Mouse (Mus musculus): Measurements from ENCODE around the gene Rdh16.
"Not testable (repeated sequence)": the region's sequence is repeated elsewhere in the genome, so short reads cannot be mapped to it uniquely, and the experiment has no call there.

Gene Rdh16

DNA sequence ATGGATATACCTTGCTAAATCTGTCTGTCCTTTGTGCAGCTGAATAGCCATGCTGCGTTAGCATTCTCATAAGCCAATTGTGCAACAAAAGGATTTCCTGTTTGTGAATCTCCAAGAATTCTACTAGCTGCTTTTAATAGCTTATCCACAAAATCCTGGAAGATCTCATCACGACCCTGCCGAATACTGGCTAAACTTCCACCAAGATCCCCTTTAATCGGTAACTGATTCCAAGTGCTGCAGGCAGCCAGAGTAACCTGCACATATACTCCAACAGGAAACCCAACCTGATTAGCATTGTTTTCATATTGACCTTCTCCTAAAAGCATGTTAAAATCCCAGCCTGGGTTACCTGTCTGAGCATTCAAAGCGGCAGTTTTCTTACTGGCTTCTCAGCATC lies 34.3 kb downstream of the Rdh16 start:
- no peak for DNase-seq

- not testable (repeated sequence) for DNase-seq
Measured at GRCm38 (mm10) chr10:127837793-127838192, 36.8 kb downstream of the Rdh16 start.

DNA sequence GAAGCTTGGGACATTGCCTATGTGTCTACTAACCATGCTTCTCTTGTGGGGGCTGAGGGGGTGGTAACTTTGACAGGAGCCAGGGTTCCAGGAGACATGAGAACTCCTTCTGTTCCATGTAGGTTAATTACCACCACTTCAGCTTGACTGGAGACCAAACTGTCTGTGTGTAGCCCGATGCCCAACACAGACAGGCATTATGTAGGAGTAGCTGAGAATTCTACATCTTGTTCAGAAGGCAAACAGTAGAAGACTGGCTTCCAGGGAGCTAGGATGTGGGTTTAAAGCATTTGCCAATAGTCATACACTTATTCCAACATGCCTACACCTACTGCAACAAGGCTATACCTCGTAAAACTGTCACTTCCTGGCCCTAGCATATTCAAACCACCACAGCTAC lies 37.6 kb downstream of the Rdh16 start:
- no peak for DNase-seq

GRCm38 (mm10) chr10:127840776-127841175 lies 39.8 kb downstream of the Rdh16 start:
- no peak for DNase-seq

DNA sequence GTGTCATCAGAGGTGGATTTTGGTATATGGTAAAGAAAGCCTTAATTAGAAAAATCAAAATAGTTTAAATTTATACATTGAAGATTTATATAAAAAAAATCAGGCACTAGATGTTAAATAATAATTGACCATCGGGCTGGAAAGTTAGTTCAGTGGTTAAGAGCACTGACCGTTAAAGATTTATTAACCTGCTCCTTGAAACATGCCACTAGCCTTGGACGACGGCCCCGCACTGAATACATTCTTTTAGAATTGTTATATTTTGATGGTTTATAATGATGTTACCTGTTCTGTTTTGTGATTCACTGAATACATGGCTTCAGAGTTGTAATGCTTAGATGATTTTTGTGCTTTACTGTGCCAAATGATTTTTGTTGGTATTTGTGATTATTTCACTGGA lies 45.0 kb downstream of the Rdh16 start:
- DNase-seq = not testable (repeated sequence)

GRCm38 (mm10) chr10:127848089-127848488 lies 47.1 kb downstream of the Rdh16 start:
- DNase-seq = no peak

DNA sequence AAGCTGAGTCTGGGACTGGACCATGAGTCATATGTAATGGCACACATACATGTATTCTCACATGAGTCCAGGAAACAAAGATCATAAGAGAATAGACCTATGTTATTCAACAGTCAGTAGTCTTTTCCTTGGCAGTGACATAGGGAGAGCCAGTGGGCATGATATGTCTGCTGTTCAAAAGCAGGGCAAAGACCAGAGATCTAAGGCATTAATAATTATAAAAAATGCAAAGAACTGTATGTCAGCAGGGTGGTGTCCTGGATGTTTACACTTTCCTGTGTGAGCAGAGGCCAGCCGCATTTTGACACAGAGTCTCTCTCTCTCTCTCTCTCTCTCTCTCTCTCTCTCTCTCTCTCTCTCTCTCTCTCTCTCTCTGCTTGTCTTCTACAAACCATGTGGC lies 48.7 kb downstream of the Rdh16 start, which contains the start of gene Rdh19:
TSS of gene Rdh19 (plus strand) at position 301 of the 400 bp plus-strand sequence.
- no peak for DNase-seq

- no peak for DNase-seq
Measured at GRCm38 (mm10) chr10:127856376-127856775, 55.4 kb downstream of the Rdh16 start.

- no peak for DNase-seq
Measured at GRCm38 (mm10) chr10:127864931-127865330, 64.0 kb downstream of the Rdh16 start.

- no peak for DNase-seq
Measured at GRCm38 (mm10) chr10:127866232-127866631, 65.3 kb downstream of the Rdh16 start, which contains the start of gene Rdh16f2. Gene Rdh16f2, plus strand, starts transcription at chr10:127866474.

DNA sequence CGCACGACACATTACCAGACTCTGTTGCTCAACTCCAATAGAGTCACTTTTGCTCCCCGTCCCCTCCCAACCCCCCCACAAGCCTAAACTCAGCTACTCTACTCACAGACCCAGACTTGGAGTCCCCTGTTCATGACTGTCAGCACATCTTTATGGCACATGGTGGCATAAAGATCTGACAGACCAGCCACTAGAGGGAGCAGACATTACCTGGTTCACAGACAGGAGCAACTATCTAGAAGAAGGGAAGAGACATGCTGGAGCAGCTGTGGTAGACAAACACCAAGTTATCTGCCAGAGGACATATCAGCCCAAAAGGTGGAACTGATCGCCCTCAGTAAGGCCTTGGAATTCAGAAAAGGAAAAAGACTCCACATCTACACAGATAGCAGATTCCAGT lies 71.5 kb downstream of the Rdh16 start:
- DNase-seq = no peak

- no peak for DNase-seq
Measured at GRCm38 (mm10) chr10:127877681-127878080, 76.7 kb downstream of the Rdh16 start.

DNA sequence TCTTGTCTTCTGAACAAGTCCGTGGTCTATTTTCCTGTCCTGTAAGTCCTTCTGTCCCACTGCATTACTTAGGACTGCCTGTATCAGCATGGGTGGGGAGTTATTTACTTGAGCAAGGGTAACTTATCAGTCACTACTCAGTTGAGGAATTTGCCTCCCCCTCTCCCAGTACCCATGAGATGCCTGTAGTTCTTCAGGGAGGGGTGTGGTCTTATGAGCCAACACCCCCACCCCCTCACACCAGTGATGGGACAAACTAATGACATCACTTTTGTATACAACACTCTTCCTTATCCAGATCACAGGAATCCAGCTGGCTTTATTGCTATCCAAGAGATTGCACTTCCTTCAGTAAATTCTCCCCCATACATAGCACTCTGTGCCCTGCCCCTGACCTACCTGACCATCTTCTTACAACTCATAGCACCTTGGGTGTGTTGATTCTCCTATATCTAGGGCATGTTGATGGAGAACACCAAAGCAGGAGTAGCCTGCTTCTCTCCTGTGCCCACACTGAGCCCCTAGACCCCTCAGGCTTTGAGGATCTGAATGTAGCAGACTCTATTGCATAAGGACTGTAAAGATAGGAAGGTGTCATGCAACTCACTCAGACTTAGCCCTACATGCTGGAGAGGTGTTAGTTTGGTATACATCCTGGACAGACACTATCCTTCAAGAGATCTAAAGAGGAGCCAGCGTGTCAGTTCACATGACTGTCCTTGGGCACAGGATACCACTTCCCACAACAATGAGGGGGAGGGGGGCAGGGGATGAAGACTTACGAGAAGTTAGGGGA lies 77.5 kb downstream of the Rdh16 start:
- DNase-seq = no peak

DNA sequence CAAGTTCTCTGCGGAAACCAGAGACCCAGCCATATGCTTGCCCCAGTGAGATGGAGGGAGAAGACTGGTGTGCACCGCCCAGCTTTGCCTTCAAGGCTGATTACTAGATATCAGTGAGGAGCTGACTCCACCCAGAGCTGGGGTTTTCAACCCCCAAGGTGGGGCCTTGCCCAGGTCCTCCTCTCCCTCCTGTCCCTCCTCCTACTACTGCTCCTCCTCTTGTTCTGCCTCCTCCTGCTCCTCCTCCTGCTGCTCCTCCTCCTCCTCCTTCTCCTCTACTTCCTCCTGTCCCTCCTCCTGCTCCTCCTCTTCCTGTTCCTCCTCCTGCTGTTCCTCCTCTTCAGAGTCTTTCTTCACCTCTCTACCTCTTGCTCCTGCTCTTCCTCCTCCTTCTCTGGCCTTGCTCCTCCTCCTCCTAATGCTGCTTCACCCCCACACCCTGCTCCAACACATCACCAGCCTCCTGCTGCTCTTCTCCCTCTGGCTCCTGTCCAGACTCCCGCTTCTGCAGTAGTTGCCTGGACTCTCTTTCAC lies 78.3 kb downstream of the Rdh16 start:
- DNase-seq = no peak

- no peak for DNase-seq
Measured at GRCm38 (mm10) chr10:127881041-127881440, 80.1 kb downstream of the Rdh16 start.

DNA sequence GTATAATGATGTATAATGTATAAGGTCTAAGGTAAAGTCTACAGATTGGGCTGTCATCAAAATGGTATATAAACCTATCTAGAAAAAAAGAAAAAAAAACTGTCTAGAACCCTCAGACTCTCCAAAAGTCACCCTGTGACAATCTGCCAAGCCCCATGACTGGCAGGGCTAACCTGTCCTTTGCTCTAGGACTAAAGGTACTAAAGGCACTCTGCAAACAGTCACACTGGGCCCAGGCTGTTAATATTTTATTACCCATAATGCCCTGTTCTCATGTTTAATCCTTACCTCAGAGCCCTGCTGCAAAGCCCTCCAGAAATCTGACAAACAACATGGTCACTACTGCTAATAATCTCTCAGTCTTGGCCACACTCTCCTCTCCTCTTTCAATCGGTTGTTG lies 85.6 kb downstream of the Rdh16 start:
- DNase-seq = no peak

DNA sequence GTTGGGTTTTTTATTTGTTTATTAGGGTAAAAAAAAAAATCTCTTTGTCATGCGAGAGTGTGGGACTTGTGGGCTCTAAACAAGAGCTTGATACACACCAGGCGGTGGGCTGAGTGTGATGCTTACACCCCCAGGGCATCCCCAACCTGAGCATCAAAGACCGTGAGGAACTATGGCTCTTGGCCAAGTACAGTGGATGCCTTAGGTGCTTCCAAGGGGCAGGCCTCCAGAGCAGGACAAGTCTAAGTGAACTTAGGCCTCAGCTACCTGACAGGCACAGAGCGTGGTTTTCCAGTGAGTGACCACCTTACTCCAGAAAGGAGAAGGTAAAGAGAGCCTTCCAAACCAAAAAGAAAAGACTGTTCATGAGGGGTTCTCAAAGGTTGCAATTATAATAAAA lies 86.0 kb downstream of the Rdh16 start:
- no peak for DNase-seq

DNA sequence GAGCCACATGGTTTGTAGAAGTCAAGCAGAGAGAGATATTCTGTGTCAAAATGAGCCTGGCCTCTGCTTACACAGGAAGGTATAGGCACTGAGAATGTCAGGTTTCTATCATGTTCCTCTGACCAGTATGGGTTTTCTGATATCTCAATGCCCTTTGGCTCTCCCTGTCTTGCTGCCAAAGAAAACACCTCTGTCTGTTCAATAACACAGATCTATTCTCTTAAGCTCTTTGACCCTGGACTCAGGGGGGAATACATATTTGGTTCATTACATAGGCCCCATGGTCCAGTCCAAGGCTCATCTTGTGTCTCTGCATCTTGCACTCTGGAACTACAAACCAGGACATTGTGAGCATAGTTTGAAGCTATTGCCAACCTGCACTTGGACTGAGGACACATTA lies 87.7 kb downstream of the Rdh16 start, which contains the start of gene Rdh7:
TSS of gene Rdh7 (minus strand) at position 213 of the 400 bp plus-strand sequence.
- no peak for DNase-seq

- DNase-seq = no peak
Measured at GRCm38 (mm10) chr10:127891481-127891880, 90.5 kb downstream of the Rdh16 start.

- DNase-seq = peak; percentile 18 to 30
Measured at GRCm38 (mm10) chr10:127893163-127894022, 92.4 kb downstream of the Rdh16 start.
